Mouse (Mus musculus): ENCODE measurements around the gene Spdye4b. TPM values are rescaled to one million over a fixed set of nuclear protein-coding genes. Genes with fewer than 3 reads are reported as not detected.
"Not testable (repeated sequence)": the region's sequence is repeated elsewhere in the genome, so short reads cannot be mapped to it uniquely, and the experiment has no call there.

The Spdye4b gene
- total RNA-seq (2021), result not detected

DNA sequence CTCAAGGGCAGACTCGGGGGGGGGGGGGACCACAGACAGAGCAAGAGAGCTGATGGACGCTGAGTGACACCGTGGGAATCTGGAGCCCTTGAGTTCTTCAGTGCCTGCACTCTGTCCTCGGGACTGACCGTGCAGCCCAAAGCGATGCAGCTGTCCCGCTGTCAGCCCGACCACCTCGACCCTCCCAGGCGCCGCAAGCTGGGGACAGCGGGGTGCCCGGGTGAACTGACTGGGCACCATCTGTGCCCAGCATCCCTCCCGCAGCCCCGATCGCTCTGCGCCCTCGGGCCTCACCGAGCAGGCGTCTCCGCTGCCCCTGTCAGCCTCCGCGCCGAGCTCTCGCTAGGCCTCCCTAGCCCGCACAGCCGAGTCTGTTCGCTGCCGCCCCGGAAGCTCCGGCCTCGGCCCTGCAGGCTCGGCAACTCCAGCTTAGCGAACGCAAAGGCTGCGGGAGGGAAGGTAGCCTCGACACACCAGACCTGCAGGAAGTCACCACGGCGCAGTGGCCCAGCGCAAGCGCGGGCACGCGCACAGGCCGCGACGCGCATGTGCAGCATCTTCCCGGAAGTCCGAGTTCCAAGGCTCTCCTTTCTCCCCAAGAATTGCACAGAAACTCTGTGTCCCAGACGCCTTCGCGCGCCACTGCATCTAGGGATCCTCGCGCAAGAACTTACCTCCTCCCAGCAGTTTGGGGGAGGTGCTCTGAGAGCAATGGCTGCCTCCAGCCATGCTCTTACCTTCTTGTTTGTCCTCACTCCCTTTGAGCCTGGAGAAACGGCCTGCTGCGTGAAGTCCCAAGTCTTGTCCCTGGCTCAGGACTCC lies at the start of gene Spdye4b, which contains the start of gene Rbak:
TSS of gene Spdye4b (plus strand) at position 763 of the 822 bp plus-strand sequence.
TSS of gene Rbak (minus strand) at position 521 of the 822 bp plus-strand sequence.
- peak; percentile 88 to 91 for DNase-seq
- intact Hi-C loops (cut with DNase I), result loop anchor here (1.0 to 5.0 kb wide), 3 partner anchors 55 to 222 kb away; partner anchors contain the start of genes Kdelr2, Rnf216 and Zfp12

DNA sequence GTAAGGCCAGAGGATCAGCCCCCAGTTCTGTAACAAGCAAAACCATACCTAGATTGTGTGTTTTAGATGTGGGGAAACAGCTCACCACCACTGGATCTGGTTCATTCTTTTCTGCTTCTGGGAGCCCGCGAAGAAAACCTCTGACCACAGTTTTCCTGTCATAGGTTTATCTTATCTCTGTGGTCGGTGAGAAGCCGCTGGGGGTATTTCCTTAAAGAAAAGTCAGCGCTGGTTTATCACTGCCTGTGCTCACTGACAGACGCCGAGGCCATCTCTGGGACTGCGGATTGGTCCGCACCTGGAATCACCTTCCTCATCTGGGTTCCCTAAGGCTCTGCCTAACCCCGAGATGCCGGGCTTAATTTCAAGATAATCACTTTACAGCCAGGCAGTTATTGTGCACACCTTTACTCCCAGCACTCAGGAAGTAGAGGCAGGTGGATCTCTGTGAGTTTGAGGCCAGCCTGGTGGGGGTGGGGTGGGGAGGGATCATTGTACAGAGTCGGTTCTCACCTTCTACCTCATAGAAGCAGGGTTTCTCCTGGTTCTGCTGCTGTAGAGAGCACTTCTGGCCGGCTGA lies 47.8 kb upstream of the Spdye4b start:
- no peak for DNase-seq
- intact Hi-C loops (cut with DNase I), result no loop called here

DNA sequence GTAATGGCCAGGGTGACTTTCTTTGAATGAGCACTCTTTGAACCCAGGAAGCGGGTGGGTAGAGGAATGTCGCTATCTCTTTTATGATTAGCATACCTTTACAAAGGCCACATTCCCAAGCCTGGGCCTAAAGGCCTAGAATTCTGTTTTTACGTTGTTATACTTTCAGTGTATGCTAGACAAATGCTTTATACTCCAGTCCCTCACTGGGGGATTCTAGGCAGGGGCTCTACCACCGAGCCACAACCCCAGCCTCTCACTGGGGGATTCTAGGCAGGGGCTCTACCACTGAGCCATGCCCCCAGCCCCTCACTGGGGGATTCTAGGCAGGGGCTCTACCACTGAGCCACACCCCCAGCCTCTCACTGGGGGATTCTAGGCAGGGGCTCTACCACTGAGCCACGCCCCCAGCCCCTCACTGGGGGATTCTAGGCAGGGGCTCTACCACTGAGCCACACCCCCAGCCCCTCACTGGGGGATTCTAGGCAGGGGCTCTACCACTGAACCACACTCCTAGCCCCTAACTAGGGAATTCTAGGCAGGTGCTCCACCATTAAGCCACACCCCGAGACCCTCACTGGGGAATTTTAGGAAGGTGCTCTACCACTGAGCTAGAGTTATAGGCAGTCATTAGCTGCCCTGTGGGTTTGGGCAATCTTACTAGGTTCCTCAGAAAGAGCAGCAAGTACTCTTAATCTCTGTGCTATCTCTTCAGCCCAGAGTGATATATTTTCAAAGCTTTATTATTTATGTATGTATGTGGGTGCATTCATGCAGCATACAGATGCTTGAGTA lies 46.4 kb upstream of the Spdye4b start:
- DNase-seq; intact Hi-C loops (cut with DNase I): not testable (repeated sequence)

DNA sequence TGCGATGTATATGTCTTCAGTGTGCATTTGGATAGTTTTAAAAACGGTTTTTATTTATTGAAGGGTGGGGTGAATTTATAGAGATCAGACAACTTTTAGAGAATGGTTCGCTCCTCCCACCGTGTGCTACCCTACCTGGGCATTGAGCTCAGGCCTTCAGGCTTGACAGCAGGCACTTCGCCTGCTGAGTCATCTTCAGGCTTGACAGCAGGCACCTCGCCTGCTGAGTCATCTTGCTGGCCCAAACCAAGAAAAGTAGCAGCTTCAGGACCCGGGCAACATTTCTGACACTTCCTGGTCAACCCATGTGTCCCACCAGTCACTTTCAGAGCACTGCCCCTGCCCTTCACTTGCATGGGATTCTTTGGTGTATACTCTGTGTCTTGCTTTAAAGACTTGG lies 45.8 kb upstream of the Spdye4b start:
- no peak for DNase-seq
- intact Hi-C loops (cut with DNase I), result no loop called here

DNA sequence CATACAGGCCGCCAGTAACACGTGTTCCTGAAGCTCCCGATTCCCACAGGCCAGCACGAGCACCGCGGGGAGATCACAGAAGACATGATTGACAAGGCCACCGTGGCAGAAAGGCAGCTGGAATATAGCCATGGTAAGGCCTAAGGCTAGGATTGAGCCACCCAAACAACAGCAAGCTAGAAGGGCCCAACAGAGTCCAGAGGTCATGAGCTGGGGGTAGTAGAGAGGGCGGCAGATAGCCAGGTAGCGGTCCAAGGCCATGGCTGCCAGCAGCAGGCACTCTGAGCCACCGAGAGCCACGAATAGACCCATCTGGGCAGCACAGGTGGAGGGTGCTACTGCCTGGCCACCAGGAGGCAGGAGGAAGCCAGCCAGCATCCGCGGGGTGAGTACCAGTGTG lies 43.2 kb upstream of the Spdye4b start:
- no peak for DNase-seq
- intact Hi-C loops (cut with DNase I), result no loop called here

DNA sequence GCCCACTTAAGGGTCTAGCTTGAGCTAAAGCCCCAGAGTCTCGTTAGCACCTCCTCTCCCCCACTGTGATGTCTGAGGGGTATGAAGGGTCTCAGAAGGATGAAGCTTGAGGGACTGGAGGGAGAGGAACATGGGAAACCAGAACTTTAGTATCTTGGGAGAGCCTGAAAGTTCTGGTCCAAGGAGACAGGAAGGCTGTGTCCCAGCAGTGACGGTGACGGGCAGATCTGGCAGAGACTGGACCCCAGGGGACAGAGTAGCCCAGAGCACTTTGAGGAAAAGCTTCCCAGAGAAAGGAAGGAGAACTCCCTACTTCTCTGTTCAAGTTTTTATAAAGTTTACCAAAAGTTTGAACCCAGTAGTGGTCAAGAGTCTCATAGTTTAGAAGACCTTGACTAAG lies 33.3 kb upstream of the Spdye4b start, which contains the start of gene Olfr718-ps1:
TSS of gene Olfr718-ps1 (minus strand) at position 101 of the 400 bp plus-strand sequence.
- intact Hi-C loops (cut with DNase I), result no loop called here
- DNase-seq, result no peak

DNA sequence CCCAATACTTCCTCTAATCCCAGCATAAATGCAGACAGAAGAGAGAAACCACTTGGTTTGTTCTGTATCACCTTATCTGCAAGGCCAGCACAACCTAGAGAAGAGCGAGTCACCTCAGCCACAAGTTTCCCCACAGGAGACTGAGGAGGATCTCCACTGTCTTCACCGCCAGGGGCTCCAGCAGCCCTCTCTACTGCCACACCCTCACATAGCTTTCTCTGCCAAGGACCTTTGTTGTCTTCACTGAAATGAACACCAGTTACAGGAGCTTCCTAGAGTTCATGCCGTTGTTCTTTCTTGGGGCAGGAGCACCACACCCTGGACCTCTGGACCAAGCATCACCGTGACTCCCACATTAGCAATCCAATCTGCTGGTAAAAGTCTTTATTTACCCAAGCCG lies 32.2 kb upstream of the Spdye4b start:
- DNase-seq, result no peak
- intact Hi-C loops (cut with DNase I), result no loop called here

DNA sequence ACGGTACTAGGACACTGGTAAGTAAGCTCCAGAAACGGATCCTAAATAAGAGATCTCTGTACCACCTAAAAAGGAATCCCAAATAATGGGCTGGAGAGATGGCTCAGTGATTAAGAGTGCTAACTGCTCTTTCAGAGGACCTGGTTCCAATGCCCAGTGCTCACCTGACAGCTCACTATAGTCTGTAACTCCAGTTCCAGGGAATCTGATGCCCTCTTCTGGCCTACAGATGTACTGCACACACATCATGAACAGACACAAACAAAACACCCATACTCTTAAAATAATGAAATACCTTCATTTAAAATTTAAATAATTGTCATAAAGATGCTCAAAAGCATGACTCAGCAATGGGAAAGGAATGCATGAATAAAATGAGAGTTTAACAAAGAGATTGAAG lies 31.3 kb upstream of the Spdye4b start:
- no peak for DNase-seq
- intact Hi-C loops (cut with DNase I), result no loop called here

DNA sequence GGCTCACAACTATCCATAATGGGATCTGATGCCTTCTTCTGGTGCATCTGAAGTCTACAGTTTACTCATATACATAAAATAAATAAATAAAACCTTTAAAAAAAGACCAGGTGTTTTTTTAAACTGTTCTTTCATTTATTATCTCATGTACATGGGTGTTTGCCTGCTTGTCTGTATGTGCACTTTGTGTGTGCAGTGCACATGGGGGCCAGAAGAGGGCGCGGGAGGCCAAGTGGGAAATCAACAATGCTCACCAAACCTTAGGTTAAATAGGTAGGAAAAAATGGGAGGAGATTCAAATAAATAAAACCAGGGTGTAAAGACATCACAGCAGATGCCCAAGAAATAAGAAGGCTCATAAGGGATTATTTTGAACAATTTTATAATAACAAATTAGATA lies 30.8 kb upstream of the Spdye4b start:
- no peak for DNase-seq
- intact Hi-C loops (cut with DNase I), result no loop called here

DNA sequence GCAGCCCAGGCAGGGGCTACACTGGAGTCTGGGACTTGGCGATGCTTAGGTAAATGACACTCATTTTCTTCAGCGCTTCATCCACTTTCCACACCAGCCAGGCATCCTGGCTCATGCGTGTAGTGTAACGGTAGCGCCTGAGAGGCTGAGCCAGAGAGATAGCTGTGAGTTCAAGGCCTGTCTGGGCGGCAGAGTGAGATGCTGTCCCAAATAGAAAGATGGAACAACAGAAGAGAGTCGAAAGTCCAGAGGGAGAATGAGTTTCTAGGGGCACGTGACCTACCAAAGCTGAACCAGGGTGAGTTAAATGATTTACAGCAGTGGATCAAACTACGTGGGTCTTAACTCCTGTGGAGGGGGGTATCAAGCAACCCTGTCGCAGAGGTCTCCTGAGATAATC lies 27.1 kb upstream of the Spdye4b start:
- no peak for DNase-seq
- intact Hi-C loops (cut with DNase I), result no loop called here

DNA sequence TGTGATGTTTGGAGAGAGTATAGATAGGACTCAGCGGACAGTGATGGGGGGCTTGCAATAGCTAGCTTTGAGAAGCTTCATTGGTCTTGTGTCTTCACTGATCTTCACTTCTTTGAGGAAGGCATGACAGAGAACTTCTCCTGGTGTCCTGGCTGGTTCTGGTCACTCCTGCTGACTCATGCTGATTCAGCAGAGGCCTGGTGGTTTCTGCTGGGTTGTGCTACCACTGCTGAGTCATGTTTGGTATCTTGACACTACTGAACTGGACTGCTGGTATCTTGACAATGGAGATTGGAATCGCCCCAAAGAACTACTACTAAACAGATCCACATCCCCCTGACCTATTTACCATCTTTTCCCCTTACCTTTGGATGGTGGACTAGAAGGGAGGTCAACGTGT lies 25.3 kb upstream of the Spdye4b start:
- no peak for DNase-seq
- intact Hi-C loops (cut with DNase I), result no loop called here

DNA sequence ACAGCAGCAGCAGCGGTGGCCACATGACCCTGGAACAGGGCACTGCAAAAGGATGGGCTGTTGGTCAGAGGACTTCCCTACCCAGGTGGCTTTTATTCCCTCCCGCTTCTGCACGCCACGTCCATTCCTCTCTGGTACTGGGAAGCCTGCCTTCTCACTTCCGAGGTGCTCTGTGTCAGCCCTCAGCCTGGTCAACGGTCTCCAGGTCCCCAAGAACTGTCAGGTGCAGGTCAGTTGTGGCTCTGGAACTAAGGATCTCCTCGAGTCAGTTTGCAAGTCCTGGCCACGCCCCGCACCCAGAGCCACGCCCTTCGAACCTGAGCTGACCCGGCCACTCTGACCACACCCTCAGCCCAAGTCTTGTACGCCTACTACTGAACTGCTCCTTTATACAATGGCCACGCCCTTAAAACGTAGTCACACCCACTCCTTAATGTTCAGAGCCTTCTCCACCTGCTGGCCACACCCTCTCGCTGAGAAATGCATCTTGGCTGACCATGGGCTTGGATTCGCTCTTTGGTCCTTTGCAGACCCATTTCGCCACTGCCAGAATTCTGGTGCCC lies 15.2 kb upstream of the Spdye4b start:
- intact Hi-C loops (cut with DNase I), result no loop called here
- no peak for DNase-seq

DNA sequence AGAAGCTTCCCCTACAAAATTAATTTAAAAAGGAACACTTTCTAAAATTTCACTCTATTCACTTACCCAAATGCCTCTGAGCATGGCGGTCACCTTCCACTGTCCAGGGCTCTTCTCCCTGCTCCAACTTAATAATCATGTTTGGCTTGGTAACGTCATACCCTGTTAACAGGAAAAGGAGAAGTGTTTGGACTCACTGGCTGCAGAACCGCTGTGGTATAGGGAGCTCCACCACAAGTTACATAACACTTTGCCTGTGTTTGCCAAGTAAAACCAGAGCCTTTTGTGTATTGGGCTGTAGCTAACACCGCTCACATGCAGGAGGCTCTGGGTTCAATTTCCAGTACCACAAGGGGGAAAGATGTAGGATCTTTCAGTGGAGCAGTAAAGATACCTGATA lies 4.8 kb upstream of the Spdye4b start:
- DNase-seq, result no peak
- intact Hi-C loops (cut with DNase I), result loop anchor here (5.0 kb wide), 1 partner anchor 126 kb away; no protein-coding TSS in a partner anchor

DNA sequence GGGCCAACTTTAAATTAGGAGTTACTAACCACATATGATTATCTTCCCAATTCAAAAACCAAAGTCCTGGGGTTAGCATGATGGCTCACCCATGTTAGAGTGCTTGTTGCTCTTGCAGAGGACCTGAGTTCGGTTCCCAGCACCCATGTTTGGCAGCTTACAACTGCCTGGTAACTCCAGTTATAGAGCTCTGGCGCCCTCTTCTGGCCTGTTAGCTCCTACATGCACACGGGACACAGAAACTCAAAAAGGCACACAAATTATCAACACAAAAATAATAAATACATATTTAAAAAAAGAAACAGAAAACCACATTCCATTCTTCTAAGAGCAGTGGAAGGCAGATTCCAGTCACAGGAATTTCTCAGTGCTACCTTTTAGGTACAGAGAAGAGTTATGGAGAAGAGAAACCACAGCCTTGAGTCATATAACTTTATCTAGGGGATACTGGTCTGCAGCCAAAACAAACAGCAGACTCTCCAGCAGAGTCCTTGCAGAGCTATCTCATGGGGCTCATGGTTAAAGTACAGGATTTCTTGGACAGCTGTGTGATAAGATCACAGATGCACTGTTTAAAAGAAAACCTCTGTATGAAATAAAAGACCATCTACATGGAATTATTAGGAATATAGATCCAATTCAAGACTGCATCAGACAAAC lies 3.1 kb upstream of the Spdye4b start:
- intact Hi-C loops (cut with DNase I), result loop anchor here (5.0 kb wide), 1 partner anchor 125 kb away; no protein-coding TSS in a partner anchor
- no peak for DNase-seq

DNA sequence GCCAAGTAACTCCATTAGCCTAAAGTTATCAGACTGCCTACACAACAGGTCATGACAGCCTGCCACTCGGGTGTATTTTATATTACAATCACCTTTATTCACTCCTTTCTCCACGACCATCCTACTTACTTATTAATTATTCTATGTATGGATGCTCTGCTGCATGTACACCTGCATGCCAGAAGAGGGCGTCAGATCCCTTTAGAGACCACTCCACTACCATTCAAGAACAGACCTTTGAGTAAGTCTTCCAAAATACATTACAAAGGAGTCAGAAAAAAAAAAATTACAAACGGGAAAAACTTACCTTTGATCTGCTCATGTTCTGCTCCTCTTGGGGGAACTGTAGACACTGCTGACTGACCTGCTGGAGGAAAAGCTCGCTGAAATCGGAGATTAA lies 1.6 kb upstream of the Spdye4b start:
- intact Hi-C loops (cut with DNase I), result loop anchor here (5.0 kb wide), 1 partner anchor 123 kb away; no protein-coding TSS in a partner anchor

DNA sequence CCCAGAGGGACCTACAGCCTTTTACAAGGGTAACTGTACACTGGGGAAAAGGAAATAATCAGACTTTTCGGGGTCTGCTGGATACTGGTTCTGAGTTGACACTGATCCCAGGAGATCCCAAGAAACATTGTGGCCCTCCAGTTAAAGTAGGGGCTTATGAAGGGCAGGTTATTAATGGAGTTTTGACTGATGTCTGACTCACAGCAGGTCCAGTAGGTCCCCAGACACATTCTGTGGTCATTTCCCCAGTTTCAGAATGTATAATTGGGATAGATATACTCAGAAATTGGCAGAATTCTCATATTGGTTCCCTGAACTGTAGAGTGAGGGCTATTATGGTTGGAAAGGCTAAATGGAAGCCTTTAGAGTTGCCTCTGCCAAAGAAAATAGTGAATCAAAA lies 7.2 kb downstream of the Spdye4b start:
- DNase-seq; intact Hi-C loops (cut with DNase I): not testable (repeated sequence)

More for the DNA sequence above, 1.6 kb upstream of the Spdye4b start:
- DNase-seq, result no peak

DNA sequence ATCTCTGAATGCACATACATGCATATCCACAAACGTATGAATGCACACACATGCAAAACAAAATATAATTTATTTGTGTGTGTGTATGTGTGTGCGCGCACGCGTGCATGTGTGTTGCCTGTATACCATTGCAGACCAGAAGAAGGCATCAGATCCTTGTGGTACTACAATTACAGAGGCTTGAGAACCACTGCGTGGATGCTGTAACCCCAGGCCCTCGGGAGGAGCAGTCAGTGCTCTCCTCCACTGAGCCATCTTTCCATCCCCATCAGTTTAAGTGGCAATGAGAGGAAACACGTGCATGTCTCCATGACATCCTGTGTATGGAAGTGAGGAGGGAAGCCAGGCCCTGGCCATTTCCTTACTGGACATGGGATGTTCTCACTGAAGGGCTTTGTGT lies 12.0 kb downstream of the Spdye4b start:
- intact Hi-C loops (cut with DNase I), result no loop called here
- DNase-seq, result no peak

DNA sequence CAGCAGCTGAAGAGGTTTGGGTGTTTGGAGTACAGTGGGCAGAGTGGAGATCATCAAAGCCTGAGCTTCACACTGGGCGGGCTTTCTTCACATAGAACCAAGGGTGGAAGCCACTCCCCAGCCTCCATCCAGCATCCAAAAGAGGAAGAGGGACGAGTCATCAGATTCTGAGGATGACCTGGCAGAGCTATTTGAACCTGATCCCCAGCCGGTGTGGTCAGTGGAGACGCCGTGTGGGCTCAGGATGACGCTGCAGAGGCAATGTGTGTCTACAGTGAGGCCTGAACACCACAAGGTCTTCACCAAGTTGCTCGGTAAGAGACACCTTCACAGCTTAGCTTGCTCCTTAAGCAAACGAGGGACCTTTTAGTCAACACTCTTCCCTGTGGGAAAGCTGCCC lies 13.9 kb downstream of the Spdye4b start:
- DNase-seq, result not testable (repeated sequence)
- intact Hi-C loops (cut with DNase I), result loop anchor here (1.0 kb wide), 1 partner anchor 31 kb away; no protein-coding TSS in a partner anchor

DNA sequence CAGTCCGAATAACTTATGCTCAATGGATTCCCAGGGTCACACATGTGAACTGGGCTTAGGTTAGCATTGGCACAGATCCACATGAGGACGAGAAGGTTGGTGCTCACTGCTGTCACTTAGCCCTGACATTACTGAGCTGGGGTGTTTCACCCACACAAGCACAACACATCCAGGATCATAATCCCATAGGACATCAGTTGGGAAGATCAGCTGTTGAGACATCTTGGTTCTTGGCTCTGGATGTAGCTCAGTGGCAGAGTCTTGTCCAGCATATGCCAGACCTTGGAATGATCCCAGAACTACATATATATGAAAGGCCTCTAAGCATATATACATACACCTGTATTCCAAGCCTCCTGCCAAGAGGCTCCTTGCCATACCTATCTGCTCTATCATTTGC lies 14.3 kb downstream of the Spdye4b start:
- DNase-seq, result no peak
- intact Hi-C loops (cut with DNase I), result loop anchor here (1.0 kb wide), 1 partner anchor 30 kb away; no protein-coding TSS in a partner anchor

DNA sequence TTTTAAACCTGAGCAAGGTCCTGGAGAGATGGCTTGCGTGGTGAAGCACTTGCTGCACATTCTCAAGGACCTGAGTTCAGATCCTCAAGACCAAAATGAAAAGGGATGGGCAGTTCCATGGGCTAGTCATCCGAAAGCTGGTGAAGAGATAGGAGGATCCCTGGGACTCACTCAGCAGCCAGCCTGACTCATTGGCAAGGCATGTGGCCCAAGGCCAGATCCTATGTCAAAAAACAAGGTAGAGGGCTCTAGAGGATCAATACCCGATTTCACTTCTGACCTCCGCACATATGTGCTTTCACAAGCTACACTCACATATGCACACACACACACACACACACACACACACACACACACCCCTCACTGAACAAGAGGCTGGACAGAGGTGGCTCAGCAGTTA lies 15.7 kb downstream of the Spdye4b start:
- DNase-seq, result no peak
- intact Hi-C loops (cut with DNase I), result no loop called here
